Mouse (Mus musculus) MEL (cell line): Measurements from ENCODE around the gene Aff3. TPM values are rescaled to one million over a fixed set of nuclear protein-coding genes. Genes with fewer than 3 reads are reported as not detected.

Experiments
- DNase-seq: peaks from one replicate; pipeline ENCODE4 v3.0.0; 2011; ENCODE audit warnings: low read depth, low spot score
- H3K27ac ChIP-seq: 2 replicates; pipeline ENCODE4 v1.5.1; 2012; ENCODE audit warnings: low read depth, mild to moderate bottlenecking, control low read depth, low read length, moderate library complexity; ENCODE audit not compliant: control insufficient read depth
- H3K27me3 ChIP-seq, 2 experiments: fragments of 150-350 bp in 1 of 2; sonication (generic) in 1 of 2; 2 replicates each; pipeline ENCODE4 v1.6.1; 2012; ENCODE audit warnings: low read length in 2 of 2, mild to moderate bottlenecking in 2 of 2, improper control_type of control experiment in 1 of 2, moderate library complexity in 1 of 2; ENCODE audit not compliant: insufficient read depth in 2 of 2, control insufficient read depth in 1 of 2
- H3K36me3 ChIP-seq, 2 experiments: 2 replicates each; pipeline ENCODE4 v1.6.1; 2012 to 2014; ENCODE audit warnings: low read length in 2 of 2, improper control_type of control experiment in 1 of 2, inconsistent platforms in 1 of 2, mild to moderate bottlenecking in 1 of 2; ENCODE audit not compliant: insufficient read depth in 2 of 2, control insufficient read depth in 1 of 2
- H3K4me1 ChIP-seq, 2 experiments: fragments of 150-350 bp in 1 of 2; sonication (generic) in 1 of 2; 2 replicates each; pipeline ENCODE4 v1.6.1; 2012; ENCODE audit warnings: low read length in 2 of 2, improper control_type of control experiment in 1 of 2, mild to moderate bottlenecking in 1 of 2; ENCODE audit not compliant: insufficient read depth in 2 of 2, control insufficient read depth in 1 of 2
- H3K4me3 ChIP-seq, 2 experiments: fragments of 150-350 bp in 1 of 2; sonication (generic) in 1 of 2; 2 replicates each; pipeline ENCODE4 v1.5.1; 2012; ENCODE audit warnings: low read depth in 2 of 2, low read length in 2 of 2, mild to moderate bottlenecking in 2 of 2, moderate library complexity in 2 of 2, control low read depth in 1 of 2, improper control_type of control experiment in 1 of 2; ENCODE audit not compliant: control insufficient read depth in 1 of 2, insufficient read depth in 1 of 2
- H3K79me2 ChIP-seq: 2 replicates; pipeline ENCODE4 v1.6.1; 2012; ENCODE audit warnings: mild to moderate bottlenecking, low read length, moderate library complexity; ENCODE audit not compliant: control insufficient read depth, poor library complexity, insufficient read depth
- H3K9ac ChIP-seq: 2 replicates; pipeline ENCODE4 v1.6.1; 2012; ENCODE audit warnings: low read depth, mild to moderate bottlenecking, control low read depth, low read length, moderate library complexity; ENCODE audit not compliant: control insufficient read depth, poor library complexity, severe bottlenecking
- H3K9me3 ChIP-seq: fragments of 150-350 bp; sonication (generic); replicated peaks from 2 replicates; pipeline ENCODE4 v1.6.1; 2012; ENCODE audit warnings: mild to moderate bottlenecking, low read length, improper control_type of control experiment, moderate library complexity; ENCODE audit not compliant: insufficient read depth
- CHD1 ChIP-seq: IDR thresholded peaks from 2 replicates; pipeline ENCODE4 v1.6.1; 2012; ENCODE audit warnings: low read depth, mild to moderate bottlenecking, inconsistent platforms, low read length, improper control_type of control experiment
- ELF1 ChIP-seq: IDR thresholded peaks from 2 replicates; pipeline ENCODE4 v1.6.1; 2014; ENCODE audit warnings: low read depth, mild to moderate bottlenecking, inconsistent platforms, low read length, improper control_type of control experiment, moderate library complexity
- GABPA ChIP-seq: IDR thresholded peaks from 2 replicates; pipeline ENCODE4 v1.6.1; 2012; ENCODE audit warnings: low read depth, mild to moderate bottlenecking, inconsistent platforms, low read length, improper control_type of control experiment, moderate library complexity
- GATA1 ChIP-seq: IDR thresholded peaks from 2 replicates; pipeline ENCODE4 v1.6.1; 2011; ENCODE audit warnings: low read depth, low read length, improper control_type of control experiment
- HCFC1 ChIP-seq: IDR thresholded peaks from 2 replicates; pipeline ENCODE4 v1.6.1; 2012; ENCODE audit warnings: low read depth, mild to moderate bottlenecking, inconsistent platforms, low read length, improper control_type of control experiment, moderate library complexity
- JUND ChIP-seq: IDR thresholded peaks from 2 replicates; pipeline ENCODE4 v1.6.1; 2011; ENCODE audit warnings: low read depth, mild to moderate bottlenecking, improper control_type of control experiment, low read length
- MAFK ChIP-seq: IDR thresholded peaks from 2 replicates; pipeline ENCODE4 v1.6.1; 2011; ENCODE audit warnings: low read depth, mild to moderate bottlenecking, low read length, improper control_type of control experiment, borderline replicate concordance
- MAX ChIP-seq: IDR thresholded peaks from 2 replicates; pipeline ENCODE4 v1.6.1; 2011; ENCODE audit warnings: low read length, improper control_type of control experiment
- MEF2A ChIP-seq: IDR thresholded peaks from 2 replicates; pipeline ENCODE4 v1.6.1; 2014; ENCODE audit warnings: low read depth, mild to moderate bottlenecking, inconsistent platforms, low read length, improper control_type of control experiment; ENCODE audit not compliant: poor library complexity, insufficient replicate concordance, severe bottlenecking; ENCODE audit errors: extremely low read depth
- MYC ChIP-seq: IDR thresholded peaks from 2 replicates; pipeline ENCODE4 v1.6.1; 2011; ENCODE audit warnings: low read depth, mild to moderate bottlenecking, low read length, improper control_type of control experiment, moderate library complexity
- RAD21 ChIP-seq: IDR thresholded peaks from 2 replicates; pipeline ENCODE4 v1.6.1; 2011; ENCODE audit warnings: mild to moderate bottlenecking, low read depth, low read length, improper control_type of control experiment
- SIN3A ChIP-seq: IDR thresholded peaks from 2 replicates; pipeline ENCODE4 v1.6.1; 2012; ENCODE audit warnings: low read length, improper control_type of control experiment, inconsistent platforms
- TAL1 ChIP-seq: IDR thresholded peaks from 2 replicates; pipeline ENCODE4 v1.6.1; 2012; ENCODE audit warnings: mild to moderate bottlenecking, inconsistent platforms, low read length, moderate library complexity, mixed read lengths
- ZC3H11A ChIP-seq: IDR thresholded peaks from 2 replicates; pipeline ENCODE4 v1.6.1; 2012; ENCODE audit warnings: low read depth, mild to moderate bottlenecking, inconsistent platforms, low read length, improper control_type of control experiment
- ZKSCAN1 ChIP-seq: IDR thresholded peaks from 2 replicates; pipeline ENCODE4 v1.6.1; 2012; ENCODE audit warnings: low read depth, mild to moderate bottlenecking, inconsistent platforms, low read length, improper control_type of control experiment, moderate library complexity
- ZMIZ1 ChIP-seq: IDR thresholded peaks from 2 replicates; pipeline ENCODE4 v1.6.1; 2012; ENCODE audit warnings: low read depth, mild to moderate bottlenecking, inconsistent platforms, low read length, improper control_type of control experiment, moderate library complexity
- ZNF384 ChIP-seq: IDR thresholded peaks from 2 replicates; pipeline ENCODE4 v1.6.1; 2012; ENCODE audit warnings: low read depth, mild to moderate bottlenecking, inconsistent platforms, low read length, improper control_type of control experiment
- polyA plus RNA-seq, 2 experiments: library from polyadenylated mRNA; stranded (reverse) in 1 of 2; unstranded in 1 of 2; fragments of >175 nt in 1 of 2; fragments of >200 nt in 1 of 2; gene quantifications; 2 replicates each; pipeline versions ENCODE4 v1.2.1 to v1.2.4; 2012; ENCODE audit warnings: low replicate concordance in 2 of 2, low read depth in 1 of 2; ENCODE audit not compliant: insufficient read length in 2 of 2, insufficient read depth in 1 of 2, missing spikeins in 1 of 2
- total RNA-seq: library from RNA; depleted of rRNA; stranded (reverse); fragments of 300-350 nt; gene quantifications from 2 replicates; pipeline ENCODE4 v1.2.3, GENCODE M21; 2012

The Aff3 gene
- total and polyA plus RNA-seq, 3 experiments: 18.5 to 41.1 (median 25.4) TPM

GRCm38 (mm10) chr1:38502797-38503196 lies 162.0 kb downstream of the Aff3 start:
- Histone ChIP-seq H3K27ac (no peak overlapping the region), H3K79me2 (no peaks in the 10 kb centered on the region), H3K9me3 (no peaks in the 10 kb centered on the region), H3K9ac (no peak overlapping the region), H3K4me1 (peaks cover 5 to 15% of the 10 kb centered on the region in 2 experiments), H3K36me3 (peaks cover 0 to 18% of the 10 kb centered on the region in 2 experiments; a peak in 3 of 4 replicates), H3K27me3 (no peaks in the 10 kb centered on the region), H3K4me3 (no peak overlapping the region)
- no peak for DNase-seq
- TF ChIP-seq ZC3H11A: no peak
- TF ChIP-seq JUND: no peak
- no peak for TF ChIP-seq TAL1
- TF ChIP-seq MAX: no peak
- no peak for TF ChIP-seq HCFC1
- TF ChIP-seq, all 39 proteins: peak for 0

GRCm38 (mm10) chr1:38501231-38501630 lies 163.5 kb downstream of the Aff3 start:
- no peak for DNase-seq
- H3K27me3 ChIP-seq: no peaks in the 10 kb centered on the region
- TF ChIP-seq GABPA (no peak), RAD21 (no peak), CHD1 (no peak), MEF2A (no peak), ZNF384 (no peak), GATA1 (no peak), ZC3H11A (no peak), MYC (no peak), MAFK (no peak), ZKSCAN1 (no peak), ZMIZ1 (no peak), JUND (no peak), SIN3A (no peak), ELF1 (no peak)
- TF ChIP-seq, all 39 proteins: peak for 0
- Histone ChIP-seq H3K4me1 (peaks cover 5 to 15% of the 10 kb centered on the region in 2 experiments), H3K27ac (no peak overlapping the region), H3K4me3 (no peak overlapping the region), H3K9ac (no peak overlapping the region), H3K36me3 (peaks cover 0 to 18% of the 10 kb centered on the region in 2 experiments), H3K9me3 (no peaks in the 10 kb centered on the region), H3K79me2 (no peaks in the 10 kb centered on the region)
